Mouse (Mus musculus) forebrain, postnatal 0 days (tissue): ENCODE measurements at regions not wholly inside any gene's neighbourhood (a gene's known extent, or its start where the extent isn't known, plus 50 kb on each side); places are given as distances from the start of the nearest gene placed in this dataset.

ENCODE experiments used
- ATAC-seq: fragments of 200-750 bp; cut with Nextera tagmentation; 2 replicates; pipeline ENCODE4 v1.8.0; 2017; ENCODE audit warnings: mild to moderate bottlenecking, moderate library complexity
- DNase-seq: peaks from one replicate; pipeline ENCODE4 v3.0.0-alpha.2; 2015
- H3K27ac ChIP-seq: fragments of 300-500 bp; sonication (generic); 2 replicates; pipeline ENCODE4 v1.5.1; 2014; ENCODE audit warnings: low read depth, mild to moderate bottlenecking, antibody characterized with exemption, low read length, moderate library complexity, mixed read lengths
- H3K27me3 ChIP-seq: fragments of 300-500 bp; sonication (generic); 2 replicates; pipeline ENCODE4 v1.6.1; 2014; ENCODE audit warnings: mild to moderate bottlenecking, low read length, mixed read lengths; ENCODE audit not compliant: insufficient read depth
- H3K36me3 ChIP-seq: fragments of 300-500 bp; sonication (generic); 2 replicates; pipeline ENCODE4 v1.6.1; 2014; ENCODE audit warnings: mild to moderate bottlenecking, moderate library complexity; ENCODE audit not compliant: insufficient read depth
- H3K4me1 ChIP-seq: fragments of 300-500 bp; sonication (generic); 2 replicates; pipeline ENCODE4 v1.6.1; 2014; ENCODE audit warnings: antibody characterized with exemption; ENCODE audit not compliant: insufficient read depth
- H3K4me2 ChIP-seq: fragments of 300-500 bp; sonication (generic); 2 replicates; pipeline ENCODE4 v1.6.1; 2014; ENCODE audit warnings: low read depth, mild to moderate bottlenecking, moderate library complexity
- H3K4me3 ChIP-seq: fragments of 300-500 bp; sonication (generic); 2 replicates; pipeline ENCODE4 v1.5.1; 2014; ENCODE audit warnings: low read depth, low read length, mixed read lengths
- H3K9ac ChIP-seq: fragments of 300-500 bp; sonication (generic); 2 replicates; pipeline ENCODE4 v1.6.1; 2014; ENCODE audit warnings: mild to moderate bottlenecking
- H3K9me3 ChIP-seq: fragments of 300-500 bp; sonication (generic); 2 replicates; pipeline ENCODE4 v1.6.1; 2016; ENCODE audit warnings: low read length
- CTCF ChIP-seq: sonication (generic); IDR thresholded peaks from 2 replicates; pipeline ENCODE4 v1.5.1; 2016; ENCODE audit warnings: antibody characterized with exemption, control low read depth, low read depth
- WGBS: fragments of 180-500 bp; shearing (Covaris S2); extraction: QIAGEN DNeasy Blood & Tissue Kit; methylation state at CpG from one replicate; pipeline ENCODE4 v1.1.7; 2014; 5-methylcytosine and 5-hydroxymethylcytosine counted together

- no peak for ATAC-seq
- H3K4me1 ChIP-seq = no peaks in the 10 kb centered on the region
- no peak overlapping the region for H3K4me2 ChIP-seq
- no peak overlapping the region for H3K27ac ChIP-seq
- WGBS = 97% methylated on average over 1 of the region's 1 CpGs
- no peak overlapping the region for H3K9ac ChIP-seq
- H3K4me3 ChIP-seq = no peak overlapping the region
- H3K27me3 ChIP-seq = no peaks in the 10 kb centered on the region
- no peaks in the 10 kb centered on the region for H3K36me3 ChIP-seq
- no peaks in the 10 kb centered on the region for H3K9me3 ChIP-seq
- DNase-seq = no peak
- no peak for TF ChIP-seq CTCF
Observed at GRCm38 (mm10) chr14:111281354-111281753, 393.5 kb upstream of the Slitrk5 start.

DNA sequence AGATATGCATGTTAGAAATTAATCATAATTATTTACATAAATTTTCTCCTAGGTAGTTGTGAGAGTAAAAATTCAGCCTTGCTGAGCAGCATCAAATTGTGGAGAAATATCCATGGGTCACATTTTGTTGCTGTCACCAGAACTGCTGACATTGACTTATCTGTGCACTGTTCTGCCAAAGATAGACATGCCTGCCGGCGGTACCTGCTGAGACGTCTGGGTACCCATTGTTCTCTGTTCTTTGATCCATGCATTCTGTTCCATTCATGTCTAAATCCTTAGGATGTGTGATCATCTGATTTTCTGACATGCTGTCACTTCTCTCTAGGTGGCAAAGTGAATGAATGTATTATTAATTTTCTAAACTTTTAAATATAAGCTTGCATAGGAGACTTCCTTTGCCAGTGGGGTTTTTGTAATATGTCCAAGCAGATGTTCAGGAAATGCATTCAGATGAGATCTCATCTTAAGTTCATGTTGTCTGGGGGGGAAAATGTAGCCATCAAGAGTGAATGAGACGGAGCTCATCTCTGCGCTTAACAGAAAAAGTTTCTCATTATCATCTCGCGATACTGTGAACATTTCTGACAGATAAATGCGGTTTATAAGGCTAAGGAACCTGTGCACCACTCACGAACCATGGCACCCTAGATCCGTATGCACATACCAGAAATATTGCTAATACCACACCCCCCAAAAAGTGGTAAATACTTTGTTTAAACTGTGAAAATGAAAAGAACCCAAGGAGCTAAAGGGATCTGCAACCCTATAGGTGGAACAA, 391.0 kb upstream of the Slitrk5 start:
- Histone ChIP-seq H3K36me3 (no peaks in the 10 kb centered on the region), H3K4me2 (no peak overlapping the region), H3K27me3 (no peaks in the 10 kb centered on the region), H3K4me3 (no peak overlapping the region), H3K9ac (no peak overlapping the region), H3K27ac (no peak overlapping the region), H3K4me1 (no peaks in the 10 kb centered on the region), H3K9me3 (no peaks in the 10 kb centered on the region)
- WGBS = 65% methylated on average over 10 of the region's 10 CpGs
- DNase-seq = no peak
- no peak for ATAC-seq
- TF ChIP-seq CTCF = no peak

GRCm38 (mm10) chr14:111285981-111286380, 388.9 kb upstream of the Slitrk5 start:
- H3K9me3 ChIP-seq = no peaks in the 10 kb centered on the region
- no peak overlapping the region for H3K4me3 ChIP-seq
- H3K27me3 ChIP-seq = no peaks in the 10 kb centered on the region
- 66% methylated on average over 1 of the region's 1 CpGs for WGBS
- H3K4me2 ChIP-seq = no peak overlapping the region
- H3K4me1 ChIP-seq = no peaks in the 10 kb centered on the region
- H3K27ac ChIP-seq = no peak overlapping the region
- TF ChIP-seq CTCF = no peak
- H3K9ac ChIP-seq = no peak overlapping the region
- DNase-seq (no peak), ATAC-seq (no peak)
- no peaks in the 10 kb centered on the region for H3K36me3 ChIP-seq

- Histone ChIP-seq H3K9ac (no peak overlapping the region), H3K27me3 (no peaks in the 10 kb centered on the region), H3K27ac (no peak overlapping the region), H3K4me1 (no peaks in the 10 kb centered on the region), H3K4me3 (no peak overlapping the region), H3K4me2 (no peak overlapping the region), H3K36me3 (no peaks in the 10 kb centered on the region), H3K9me3 (no peaks in the 10 kb centered on the region)
- DNase-seq (no peak), ATAC-seq (no peak)
- WGBS = 79% methylated on average over 3 of the region's 3 CpGs
- TF ChIP-seq CTCF = no peak
Observed at GRCm38 (mm10) chr14:111295521-111295920, 379.4 kb upstream of the Slitrk5 start.

DNA sequence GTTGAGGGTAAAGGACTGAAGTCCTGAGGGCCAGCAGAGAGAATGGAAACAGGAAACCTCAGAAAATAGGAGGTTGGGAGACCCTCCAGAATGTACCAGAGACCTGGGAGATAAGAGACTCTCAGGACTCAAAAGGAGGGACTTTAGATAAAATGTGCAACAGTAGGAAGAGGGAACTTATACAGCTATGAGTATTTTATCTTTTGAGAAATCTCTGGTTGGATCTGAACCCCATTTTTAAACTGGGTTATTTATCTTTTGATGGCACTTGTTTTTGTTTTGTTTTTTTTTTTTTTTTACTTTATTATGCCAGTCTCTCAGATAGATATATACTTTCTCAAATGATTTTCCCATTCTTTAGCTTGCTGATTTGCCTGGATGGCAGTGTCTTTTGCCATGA, 377.1 kb upstream of the Slitrk5 start:
- H3K4me1 ChIP-seq = no peaks in the 10 kb centered on the region
- H3K4me3 ChIP-seq = no peak overlapping the region
- H3K9ac ChIP-seq = no peak overlapping the region
- no peak for TF ChIP-seq CTCF
- no peak for DNase-seq
- ATAC-seq = no peak
- H3K9me3 ChIP-seq = no peaks in the 10 kb centered on the region
- no peaks in the 10 kb centered on the region for H3K27me3 ChIP-seq
- H3K36me3 ChIP-seq = no peaks in the 10 kb centered on the region
- H3K4me2 ChIP-seq = no peak overlapping the region
- no peak overlapping the region for H3K27ac ChIP-seq

DNA sequence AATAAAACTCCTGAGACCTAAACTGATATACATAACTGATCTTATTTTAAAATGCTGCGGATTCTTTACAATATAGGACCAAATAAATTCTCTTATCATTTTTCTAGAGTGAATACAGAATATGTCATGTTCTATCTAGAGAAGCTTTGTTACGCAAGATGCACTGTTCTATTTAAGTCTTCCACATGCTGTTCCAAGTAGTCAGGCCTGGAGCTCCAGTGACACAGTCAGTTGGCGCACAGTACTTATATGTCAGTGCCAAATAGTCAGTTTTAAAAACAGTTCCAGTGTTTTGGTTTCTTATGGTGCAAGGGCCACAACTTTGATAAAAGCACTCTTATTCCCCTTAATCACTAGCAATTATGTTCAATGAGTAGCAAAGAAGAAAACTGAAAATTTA, 344.3 kb upstream of the Slitrk5 start:
- TF ChIP-seq CTCF = no peak
- Histone ChIP-seq H3K36me3 (no peaks in the 10 kb centered on the region), H3K27ac (no peak overlapping the region), H3K4me2 (no peak overlapping the region), H3K4me1 (no peaks in the 10 kb centered on the region), H3K27me3 (no peaks in the 10 kb centered on the region), H3K9ac (no peak overlapping the region), H3K9me3 (no peaks in the 10 kb centered on the region), H3K4me3 (no peak overlapping the region)
- WGBS = 81% methylated on average over 3 of the region's 3 CpGs
- no peak for DNase-seq
- ATAC-seq = no peak

- ATAC-seq (no peak), DNase-seq (no peak)
- H3K4me1 ChIP-seq = no peaks in the 10 kb centered on the region
- no peaks in the 10 kb centered on the region for H3K9me3 ChIP-seq
- H3K27ac ChIP-seq = no peak overlapping the region
- no peak for TF ChIP-seq CTCF
- no peaks in the 10 kb centered on the region for H3K36me3 ChIP-seq
- no peak overlapping the region for H3K4me2 ChIP-seq
- WGBS = 79% methylated on average over 5 of the region's 5 CpGs
- no peaks in the 10 kb centered on the region for H3K27me3 ChIP-seq
- no peak overlapping the region for H3K4me3 ChIP-seq
- H3K9ac ChIP-seq = no peak overlapping the region
Observed at GRCm38 (mm10) chr14:111353518-111353917, 321.4 kb upstream of the Slitrk5 start.
